Mouse (Mus musculus): Measurements from ENCODE around the gene Klhl25. TPM values are rescaled to one million over a fixed set of nuclear protein-coding genes. Genes with fewer than 3 reads are reported as not detected.
A peak's percentile ranks its signal among the peaks of the same experiment; 100 is the strongest.
"Not testable (repeated sequence)": the region's sequence is repeated elsewhere in the genome, so short reads cannot be mapped to it uniquely, and the experiment has no call there.

Gene Klhl25
- polyA plus RNA-seq, 1 experiment from 2014 or later: 24.2 TPM

GRCm38 (mm10) chr7:75827357-75827756 is 20.8 kb upstream of the Klhl25 start:
- no peaks in the 10 kb centered on the region for H3K27me3 ChIP-seq (replicated peaks; ENCODE audit: low read depth, poor library complexity, severe bottlenecking)
- no peaks in the 10 kb centered on the region for H3K36me3 ChIP-seq (replicated peaks)
- 90% methylated on average over 1 of the region's 1 CpGs for WGBS
- 0 out of 2 replicates have a peak, but pooled peaks cover 2% of the 10 kb centered on the region for H3K4me1 ChIP-seq
- no peak overlapping the region for H3K4me3 ChIP-seq
- no peaks in the 10 kb centered on the region for H3K9me3 ChIP-seq
- H3K27ac ChIP-seq (replicated peaks): no peak overlapping the region
- DNase-seq (ENCODE audit: low spot score): no peak

GRCm38 (mm10) chr7:75827850-75828249 is 20.3 kb upstream of the Klhl25 start:
- H3K36me3 ChIP-seq (replicated peaks): no peaks in the 10 kb centered on the region
- 38% methylated on average over 10 of the region's 10 CpGs for WGBS
- no peaks in the 10 kb centered on the region for H3K9me3 ChIP-seq
- no peak overlapping the region for H3K4me3 ChIP-seq
- peak; percentile 79 for DNase-seq (ENCODE audit: low spot score)
- 0 out of 2 replicates have a peak, but pooled peaks cover 2% of the 10 kb centered on the region for H3K4me1 ChIP-seq
- no peak overlapping the region for H3K27ac ChIP-seq (replicated peaks)
- H3K27me3 ChIP-seq (replicated peaks; ENCODE audit: low read depth, poor library complexity, severe bottlenecking): no peaks in the 10 kb centered on the region

GRCm38 (mm10) chr7:75828536-75828935 is 19.6 kb upstream of the Klhl25 start:
- no peak for DNase-seq (ENCODE audit: low spot score)
- Histone ChIP-seq H3K27me3 (replicated peaks; ENCODE audit: low read depth, poor library complexity, severe bottlenecking) (no peaks in the 10 kb centered on the region), H3K4me3 (no peak overlapping the region), H3K9me3 (no peaks in the 10 kb centered on the region), H3K27ac (replicated peaks) (no peak overlapping the region), H3K4me1 (0 out of 2 replicates have a peak, but pooled peaks cover 2% of the 10 kb centered on the region), H3K36me3 (replicated peaks) (no peaks in the 10 kb centered on the region)
- 88% methylated on average over 5 of the region's 5 CpGs for WGBS

GRCm38 (mm10) chr7:75830251-75831060 is 17.7 kb upstream of the Klhl25 start:
- H3K27ac ChIP-seq (replicated peaks): no peak overlapping the region
- H3K9me3 ChIP-seq: no peaks in the 10 kb centered on the region
- DNase-seq (ENCODE audit: low spot score): no peak
- no peaks in the 10 kb centered on the region for H3K36me3 ChIP-seq (replicated peaks)
- H3K4me1 ChIP-seq: 0 out of 2 replicates have a peak, but pooled peaks cover 2% of the 10 kb centered on the region
- 68% methylated on average over 6 of the region's 6 CpGs for WGBS
- no peaks in the 10 kb centered on the region for H3K27me3 ChIP-seq (replicated peaks; ENCODE audit: low read depth, poor library complexity, severe bottlenecking)
- no peak overlapping the region for H3K4me3 ChIP-seq

- 77% methylated on average over 3 of the region's 4 CpGs for WGBS
- H3K4me1 ChIP-seq; H3K9me3 ChIP-seq; H3K4me3 ChIP-seq; DNase-seq (ENCODE audit: low spot score); H3K27ac ChIP-seq (replicated peaks); H3K27me3 ChIP-seq (replicated peaks; ENCODE audit: low read depth, poor library complexity, severe bottlenecking); H3K36me3 ChIP-seq (replicated peaks): not testable (repeated sequence)
Measured at GRCm38 (mm10) chr7:75833960-75834359, 14.2 kb upstream of the Klhl25 start.

- H3K9me3 ChIP-seq; H3K36me3 ChIP-seq (replicated peaks); H3K27me3 ChIP-seq (replicated peaks; ENCODE audit: low read depth, poor library complexity, severe bottlenecking); H3K4me3 ChIP-seq; DNase-seq (ENCODE audit: low spot score); H3K4me1 ChIP-seq; H3K27ac ChIP-seq (replicated peaks): not testable (repeated sequence)
- 81% methylated on average over 4 of the region's 6 CpGs for WGBS
Measured at GRCm38 (mm10) chr7:75834932-75835631, 13.0 kb upstream of the Klhl25 start.

GRCm38 (mm10) chr7:75840071-75840470 is 8.0 kb upstream of the Klhl25 start:
- no peaks in the 10 kb centered on the region for H3K27me3 ChIP-seq (replicated peaks; ENCODE audit: low read depth, poor library complexity, severe bottlenecking)
- no peaks in the 10 kb centered on the region for H3K9me3 ChIP-seq
- DNase-seq (ENCODE audit: low spot score): no peak
- no peak overlapping the region for H3K27ac ChIP-seq (replicated peaks)
- H3K4me3 ChIP-seq: no peak overlapping the region
- no peaks in the 10 kb centered on the region for H3K36me3 ChIP-seq (replicated peaks)
- WGBS: 83% methylated on average over 4 of the region's 4 CpGs
- no peaks in the 10 kb centered on the region for H3K4me1 ChIP-seq

- 84% methylated on average over 3 of the region's 3 CpGs for WGBS
- Histone ChIP-seq H3K27me3 (replicated peaks; ENCODE audit: low read depth, poor library complexity, severe bottlenecking) (no peaks in the 10 kb centered on the region), H3K27ac (replicated peaks) (no peak overlapping the region), H3K4me1 (peaks cover under 1% of the 10 kb centered on the region; the same call in 1 of the 2 replicates), H3K9me3 (no peaks in the 10 kb centered on the region), H3K36me3 (replicated peaks) (no peaks in the 10 kb centered on the region), H3K4me3 (no peak overlapping the region)
- DNase-seq (ENCODE audit: low spot score): no peak
Measured at GRCm38 (mm10) chr7:75842306-75842705, 5.8 kb upstream of the Klhl25 start.

GRCm38 (mm10) chr7:75845936-75846335 is 2.2 kb upstream of the Klhl25 start:
- Histone ChIP-seq H3K9me3 (no peaks in the 10 kb centered on the region), H3K4me1 (peaks cover 15% of the 10 kb centered on the region), H3K27ac (replicated peaks) (no peak overlapping the region), H3K27me3 (replicated peaks; ENCODE audit: low read depth, poor library complexity, severe bottlenecking) (no peaks in the 10 kb centered on the region), H3K4me3 (no peak overlapping the region), H3K36me3 (replicated peaks) (peaks cover 1% of the 10 kb centered on the region; the same call in 1 of the 2 replicates)
- 88% methylated on average over 1 of the region's 1 CpGs for WGBS
- DNase-seq (ENCODE audit: low spot score): no peak

- no peak overlapping the region for H3K27ac ChIP-seq (replicated peaks)
- peaks cover 11% of the 10 kb centered on the region for H3K36me3 ChIP-seq (replicated peaks)
- peaks cover 23% of the 10 kb centered on the region for H3K4me1 ChIP-seq
- 45% methylated on average over 7 of the region's 7 CpGs for whole genome bisulfite sequencing
- H3K4me3 ChIP-seq: no peak overlapping the region
- H3K9me3 ChIP-seq: no peaks in the 10 kb centered on the region
- H3K27me3 ChIP-seq (replicated peaks; ENCODE audit: low read depth, poor library complexity, severe bottlenecking): no peaks in the 10 kb centered on the region
- no peak for DNase-seq (ENCODE audit: low spot score)
Measured at GRCm38 (mm10) chr7:75846942-75847341, 1.2 kb upstream of the Klhl25 start.

GRCm38 (mm10) chr7:75847489-75847888 is 621 bp upstream of the Klhl25 start:
- 8% methylated on average over 6 of the region's 6 CpGs for WGBS
- DNase-seq (ENCODE audit: low spot score): peak; percentile 38
- Histone ChIP-seq H3K9me3 (no peaks in the 10 kb centered on the region), H3K4me3 (peak overlapping the region; percentile 91), H3K27ac (replicated peaks) (peak overlapping the region; percentile 96), H3K36me3 (replicated peaks) (peaks cover 17% of the 10 kb centered on the region), H3K4me1 (peaks cover 29% of the 10 kb centered on the region), H3K27me3 (replicated peaks; ENCODE audit: low read depth, poor library complexity, severe bottlenecking) (no peaks in the 10 kb centered on the region)

GRCm38 (mm10) chr7:75848776-75849670 is 913 bp downstream of the Klhl25 start:
- Histone ChIP-seq H3K27ac (replicated peaks) (peak overlapping the region; percentile 96), H3K27me3 (replicated peaks; ENCODE audit: low read depth, poor library complexity, severe bottlenecking) (no peaks in the 10 kb centered on the region), H3K9me3 (no peaks in the 10 kb centered on the region), H3K36me3 (replicated peaks) (peaks cover 24% of the 10 kb centered on the region), H3K4me1 (peaks cover 44% of the 10 kb centered on the region), H3K4me3 (peak overlapping the region; percentile 91)
- peak; percentile 66 for DNase-seq (ENCODE audit: low spot score)
- 2% methylated on average over 25 of the region's 25 CpGs for WGBS

All from embryonic facial prominence, embryonic 10.5 days (tissue).